Mouse (Mus musculus) testis, postnatal 10 days (tissue): Measurements from ENCODE around the gene Asb1.
A peak's percentile ranks its signal among the peaks of the same experiment; 100 is the strongest.

Source experiments
- DNase-seq: peaks from one replicate; pipeline ENCODE4 v3.0.0; 2021; ENCODE audit warnings: low spot score

Gene Asb1

GRCm38 (mm10) chr1:91545226-91545625 lies 4.9 kb downstream of the Asb1 start:
- no peak for DNase-seq

- DNase-seq: no peak
Measured at GRCm38 (mm10) chr1:91547567-91547966, 7.2 kb downstream of the Asb1 start.

- DNase-seq: no peak
Measured at GRCm38 (mm10) chr1:91549073-91549472, 8.7 kb downstream of the Asb1 start.

GRCm38 (mm10) chr1:91557099-91557498 lies 16.8 kb downstream of the Asb1 start:
- DNase-seq: no peak

- DNase-seq: no peak
Measured at GRCm38 (mm10) chr1:91561226-91561625, 20.9 kb downstream of the Asb1 start.

- DNase-seq: no peak
Measured at GRCm38 (mm10) chr1:91562977-91563590, 22.7 kb downstream of the Asb1 start.

- no peak for DNase-seq
Measured at GRCm38 (mm10) chr1:91564004-91564403, 23.7 kb downstream of the Asb1 start.

- no peak for DNase-seq
Measured at GRCm38 (mm10) chr1:91564598-91564997, 24.3 kb downstream of the Asb1 start.

- DNase-seq: no peak
Measured at GRCm38 (mm10) chr1:91567269-91567668, 26.9 kb downstream of the Asb1 start.

- no peak for DNase-seq
Measured at GRCm38 (mm10) chr1:91572458-91572857, 32.1 kb downstream of the Asb1 start.

- DNase-seq: peak; percentile 73
Measured at GRCm38 (mm10) chr1:91574208-91574607, 33.9 kb downstream of the Asb1 start.

GRCm38 (mm10) chr1:91577883-91578517 lies 37.7 kb downstream of the Asb1 start:
- no peak for DNase-seq

- DNase-seq: no peak
Measured at GRCm38 (mm10) chr1:91580503-91580902, 40.2 kb downstream of the Asb1 start.

GRCm38 (mm10) chr1:91581206-91581605 lies 40.9 kb downstream of the Asb1 start:
- no peak for DNase-seq

GRCm38 (mm10) chr1:91584969-91585835 lies 44.9 kb downstream of the Asb1 start:
- DNase-seq: no peak

- DNase-seq: no peak
Measured at GRCm38 (mm10) chr1:91589738-91590137, 49.4 kb downstream of the Asb1 start.

- DNase-seq: no peak
Measured at GRCm38 (mm10) chr1:91595521-91596020, 55.2 kb downstream of the Asb1 start.

- no peak for DNase-seq
Measured at GRCm38 (mm10) chr1:91597611-91598010, 57.3 kb downstream of the Asb1 start.

- DNase-seq: peak; percentile 76
Measured at GRCm38 (mm10) chr1:91600671-91601361, 60.5 kb downstream of the Asb1 start.

GRCm38 (mm10) chr1:91601362-91602096 lies 61.2 kb downstream of the Asb1 start:
- no peak for DNase-seq

- no peak for DNase-seq
Measured at GRCm38 (mm10) chr1:91605632-91606031, 65.3 kb downstream of the Asb1 start.
